Mouse (Mus musculus) embryonic fibroblast, embryonic 13.5 days (primary cell): ENCODE results near the gene Olfr1087. TPM values are rescaled to one million over a fixed set of nuclear protein-coding genes. Genes with fewer than 3 reads are reported as not detected.
"Not testable (repeated sequence)": the region's sequence is repeated elsewhere in the genome, so short reads cannot be mapped to it uniquely, and the experiment has no call there.

Experiments
- H3K27ac ChIP-seq: 2 replicates; pipeline ENCODE4 v1.5.1; 2012; ENCODE audit warnings: low read length, control low read depth, inconsistent platforms; ENCODE audit not compliant: insufficient read depth
- H3K4me1 ChIP-seq: 2 replicates; pipeline ENCODE4 v1.6.1; 2011; ENCODE audit warnings: low read length; ENCODE audit not compliant: control insufficient read depth, insufficient read depth
- H3K4me3 ChIP-seq: 2 replicates; pipeline ENCODE4 v1.5.1; 2011; ENCODE audit warnings: mild to moderate bottlenecking, control low read depth, low read length; ENCODE audit not compliant: insufficient read depth
- CTCF ChIP-seq: IDR thresholded peaks from 2 replicates; pipeline ENCODE4 v1.5.1; 2011; ENCODE audit warnings: mild to moderate bottlenecking, control low read depth, low read length, moderate library complexity, borderline replicate concordance; ENCODE audit not compliant: insufficient read depth
- POLR2A ChIP-seq: IDR thresholded peaks from 2 replicates; pipeline ENCODE4 v1.6.1; 2011; ENCODE audit warnings: low read depth, mild to moderate bottlenecking, control low read depth, low read length, moderate library complexity
- polyA plus RNA-seq: library from polyadenylated mRNA; stranded (reverse); fragments of >200 nt; gene quantifications from 2 replicates; pipeline ENCODE4 v1.2.4, GENCODE M21; 2011; ENCODE audit warnings: low read depth; ENCODE audit not compliant: missing spikeins, insufficient read length

Olfr1087 gene
- not detected in 2 replicates for polyA plus RNA-seq

- Histone ChIP-seq H3K4me1 (no peaks in the 10 kb centered on the region), H3K4me3 (no peak within 1 kb of the TSS), H3K27ac (no peak within 1 kb of the TSS)
- TF ChIP-seq POLR2A (no peak), CTCF (no peak)
These were observed at the start of gene Olfr1087 for GRCm38 (mm10) chr2:86698295-86698694. Olfr1087 (minus strand) TSS chr2:86698395.

- Histone ChIP-seq H3K4me1 (no peaks in the 10 kb centered on the region), H3K4me3 (no peak within 1 kb of the TSS), H3K27ac (no peak within 1 kb of the TSS)
- TF ChIP-seq POLR2A (no peak), CTCF (no peak)
These were observed 35.4 kb upstream of the Olfr1087 start, which contains the start of gene Olfr1089 for GRCm38 (mm10) chr2:86733601-86734000. Olfr1089 (minus strand) TSS chr2:86733701.

- H3K27ac ChIP-seq: no peak within 1 kb of the TSS
- H3K4me1 ChIP-seq: no peaks in the 10 kb centered on the region
- no peak within 1 kb of the TSS for H3K4me3 ChIP-seq
- TF ChIP-seq CTCF (no peak), POLR2A (no peak)
These were observed 18.2 kb downstream of the Olfr1087 start, which contains the start of gene Olfr1086 for GRCm38 (mm10) chr2:86679992-86680391. Olfr1086 (minus strand) TSS chr2:86680092.

- TF ChIP-seq CTCF: no peak
- no peaks in the 10 kb centered on the region for H3K4me1 ChIP-seq
- no peak within 1 kb of the TSS for H3K27ac ChIP-seq
- H3K4me3 ChIP-seq: no peak within 1 kb of the TSS
These were observed 36.3 kb downstream of the Olfr1087 start, which contains the start of gene Olfr1085 for GRCm38 (mm10) chr2:86661919-86662318. Olfr1085 (minus strand) TSS chr2:86662019.

GRCm38 (mm10) chr2:86639625-86640024 is 58.6 kb downstream of the Olfr1087 start, which contains the start of gene Olfr1084:
Olfr1084 (minus strand) TSS chr2:86639725.
- H3K4me3 ChIP-seq, H3K4me1 ChIP-seq, H3K27ac ChIP-seq: not testable (repeated sequence)

Other genes starting within 250 kb of the Olfr1087 start
- not detected in 2 replicates for gene Olfr1065, start 247.8 kb downstream of the Olfr1087 start, polyA plus RNA-seq
- gene Olfr1066, start 242.1 kb downstream of the Olfr1087 start, polyA plus RNA-seq: not detected in 2 replicates
- not detected in 2 replicates for gene Olfr228, start 211.0 kb downstream of the Olfr1087 start, polyA plus RNA-seq
- gene Olfr1076, start 189.9 kb downstream of the Olfr1087 start, polyA plus RNA-seq: not detected in 2 replicates
- not detected in 2 replicates for gene Olfr1079, start 155.9 kb downstream of the Olfr1087 start, polyA plus RNA-seq
- not detected in 2 replicates for gene Olfr1080, start 140.2 kb downstream of the Olfr1087 start, polyA plus RNA-seq
- gene Olfr1082, start 99.4 kb downstream of the Olfr1087 start, polyA plus RNA-seq: not detected in 2 replicates
- not detected in 2 replicates for gene Olfr1084, start 58.7 kb downstream of the Olfr1087 start, polyA plus RNA-seq
- not detected in 2 replicates for gene Olfr1085, start 36.4 kb downstream of the Olfr1087 start, polyA plus RNA-seq
- gene Olfr1086, start 18.3 kb downstream of the Olfr1087 start, polyA plus RNA-seq: not detected in 2 replicates
- not detected in 2 replicates for gene Olfr1089, start 35.3 kb upstream of the Olfr1087 start, polyA plus RNA-seq
- not detected in 2 replicates for gene Olfr1090, start 60.6 kb upstream of the Olfr1087 start, polyA plus RNA-seq
- not detected in 2 replicates for gene Olfr1093, start 84.1 kb upstream of the Olfr1087 start, polyA plus RNA-seq
- gene Olfr141, start 111.6 kb upstream of the Olfr1087 start, polyA plus RNA-seq: not detected in 2 replicates
- gene Olfr1094, start 126.3 kb upstream of the Olfr1087 start, polyA plus RNA-seq: not detected in 2 replicates
- gene Olfr1095, start 153.3 kb upstream of the Olfr1087 start, polyA plus RNA-seq: not detected in 2 replicates
- not detected in 2 replicates for gene Gm13723, start 176.4 kb upstream of the Olfr1087 start, polyA plus RNA-seq
- not detected in 2 replicates for gene Olfr1097, start 193.8 kb upstream of the Olfr1087 start, polyA plus RNA-seq
- gene Olfr1098, start 226.2 kb upstream of the Olfr1087 start, polyA plus RNA-seq: not detected in 2 replicates